Mouse (Mus musculus): ENCODE data around the gene Hoxd12. TPM values are rescaled to one million over a fixed set of nuclear protein-coding genes. Genes with fewer than 3 reads are reported as not detected.

Hoxd12 gene
- polyA plus RNA-seq, 1 experiment, result not detected

DNA sequence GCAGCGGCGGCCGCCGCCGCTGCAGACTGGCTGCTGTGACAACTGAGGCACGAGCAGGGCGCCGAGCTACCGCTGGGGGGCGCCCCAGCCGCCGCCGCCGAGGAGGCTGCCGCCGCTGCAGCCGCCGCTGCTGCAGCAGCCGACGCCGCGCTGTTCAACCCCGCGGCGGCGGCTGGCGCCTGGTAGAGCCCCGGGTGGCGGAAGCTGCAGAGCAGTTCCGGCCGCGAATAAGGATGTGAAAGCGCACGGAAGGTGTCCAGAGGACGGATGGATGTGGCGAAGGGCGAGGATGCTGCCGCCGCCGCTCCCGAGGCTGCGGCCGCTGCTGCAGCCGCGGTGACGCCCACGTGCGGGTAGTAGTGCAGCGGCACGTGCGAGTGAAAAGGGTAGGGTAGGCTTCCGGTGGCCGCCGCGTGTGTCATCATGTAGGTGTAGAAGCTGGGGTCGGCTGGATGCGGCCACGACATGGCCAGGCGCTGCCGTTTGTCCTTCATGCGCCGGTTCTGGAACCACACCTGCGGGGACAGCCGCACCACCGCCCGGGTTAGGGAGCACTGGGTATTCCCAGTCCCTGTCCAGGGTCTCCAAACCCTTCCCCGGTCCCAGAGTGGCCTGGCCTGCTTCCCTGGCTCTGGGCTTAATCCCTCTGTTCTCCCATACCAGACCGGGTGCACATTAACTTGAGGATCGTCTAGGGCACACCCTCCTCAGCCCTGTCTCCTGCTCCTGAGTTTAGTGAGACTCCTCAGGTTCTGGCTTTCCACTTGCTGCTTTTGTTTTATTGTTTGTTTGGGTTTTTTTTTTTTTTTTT, 18.8 kb upstream of the Hoxd12 start:
- TF ChIP-seq CTCF (IDR thresholded peaks at IDR 0.05; ENCODE audit: insufficient read depth, low read length) (no peak), POLR2A (IDR thresholded peaks at IDR 0.05; ENCODE audit: borderline replicate concordance, extremely low read depth, low read depth, low read length) (no peak)
- no peak overlapping the region for H3K4me3 ChIP-seq (replicated peaks; ENCODE audit: extremely low read depth, low read depth, low read length)
- no peak for DNase-seq
- WGBS, result 2% methylated on average over 67 of the region's 69 CpGs
- no peaks in the 10 kb centered on the region; the same call in 1 of the 2 replicates for H3K4me1 ChIP-seq (ENCODE audit: control insufficient read depth, insufficient read depth, low read length)

DNA sequence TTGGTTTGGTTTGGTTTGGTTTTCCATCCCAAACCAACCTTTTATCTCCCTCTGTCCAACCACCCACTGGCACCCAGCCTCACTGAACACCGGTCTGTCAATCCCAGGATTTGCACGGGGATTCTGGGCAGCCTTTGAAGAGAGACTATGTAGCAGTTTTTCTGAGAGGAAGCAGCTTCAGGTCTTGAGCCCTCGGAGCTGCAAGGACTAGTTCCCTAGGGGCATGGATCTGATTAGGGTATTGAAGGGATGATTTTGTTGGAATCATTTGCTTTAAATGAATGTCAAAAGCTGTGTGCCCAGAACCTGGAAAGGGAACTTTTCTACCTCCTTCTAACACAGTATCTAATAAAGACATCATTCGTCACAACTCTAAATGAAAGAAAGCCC, 18.2 kb upstream of the Hoxd12 start:
- Histone ChIP-seq H3K4me1 (ENCODE audit: control insufficient read depth, insufficient read depth, low read length) (no peaks in the 10 kb centered on the region; the same call in 1 of the 2 replicates), H3K4me3 (replicated peaks; ENCODE audit: extremely low read depth, low read depth, low read length) (no peak overlapping the region)
- DNase-seq, result no peak
- TF ChIP-seq CTCF (IDR thresholded peaks at IDR 0.05; ENCODE audit: insufficient read depth, low read length), result no peak
- TF ChIP-seq POLR2A (IDR thresholded peaks at IDR 0.05; ENCODE audit: borderline replicate concordance, extremely low read depth, low read depth, low read length), result no peak
- WGBS, result 12% methylated on average over 4 of the region's 4 CpGs

- 4% methylated on average over 62 of the region's 62 CpGs for WGBS
- no peaks in the 10 kb centered on the region; the same call in 1 of the 2 replicates for H3K4me1 ChIP-seq (ENCODE audit: control insufficient read depth, insufficient read depth, low read length)
- no peak overlapping the region for H3K4me3 ChIP-seq (replicated peaks; ENCODE audit: extremely low read depth, low read depth, low read length)
- no peak for TF ChIP-seq CTCF (IDR thresholded peaks at IDR 0.05; ENCODE audit: insufficient read depth, low read length)
- TF ChIP-seq POLR2A (IDR thresholded peaks at IDR 0.05; ENCODE audit: borderline replicate concordance, extremely low read depth, low read depth, low read length), result no peak
- no peak for DNase-seq
Observed at GRCm38 (mm10) chr2:74657251-74658023, 17.4 kb upstream of the Hoxd12 start.

DNA sequence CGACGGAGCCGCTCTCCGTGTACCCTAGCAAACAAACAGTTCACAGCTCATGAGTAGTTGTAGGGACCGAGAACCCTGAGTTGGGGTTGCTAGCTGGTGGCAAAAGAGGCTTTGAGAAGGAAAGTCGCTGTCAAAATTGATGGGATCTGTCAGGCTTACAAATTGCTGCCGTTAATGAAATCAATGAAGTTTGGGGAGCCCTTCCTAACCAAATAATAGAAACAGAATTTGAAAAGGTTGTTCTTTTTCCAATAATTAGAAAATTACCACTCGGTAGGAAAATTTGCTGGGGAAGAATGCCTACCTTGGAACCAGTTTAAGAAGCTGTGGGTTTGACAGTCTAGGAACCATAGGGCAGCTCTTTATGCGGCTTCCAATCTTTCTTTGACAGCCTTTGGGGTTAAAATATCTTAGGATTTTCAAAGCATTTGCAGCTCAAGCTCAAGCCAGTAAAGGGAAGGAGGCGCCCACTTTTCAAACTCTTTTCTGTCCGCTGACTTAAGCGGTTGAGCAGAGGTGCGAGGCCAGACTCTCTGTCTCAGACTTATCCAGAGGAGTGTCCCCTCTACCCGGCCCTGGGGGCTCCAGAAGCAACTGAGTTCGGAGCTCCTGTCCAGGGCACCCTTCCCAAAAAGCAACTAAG, 16.7 kb upstream of the Hoxd12 start:
- no peak for DNase-seq
- 5% methylated on average over 15 of the region's 15 CpGs for WGBS
- Histone ChIP-seq H3K4me1 (ENCODE audit: control insufficient read depth, insufficient read depth, low read length) (no peaks in the 10 kb centered on the region; the same call in 1 of the 2 replicates), H3K4me3 (replicated peaks; ENCODE audit: extremely low read depth, low read depth, low read length) (no peak overlapping the region)
- TF ChIP-seq CTCF (IDR thresholded peaks at IDR 0.05; ENCODE audit: insufficient read depth, low read length) (no peak), POLR2A (IDR thresholded peaks at IDR 0.05; ENCODE audit: borderline replicate concordance, extremely low read depth, low read depth, low read length) (no peak)

- no peak for DNase-seq
- H3K4me1 ChIP-seq (ENCODE audit: control insufficient read depth, insufficient read depth, low read length), result no peaks in the 10 kb centered on the region; the same call in 1 of the 2 replicates
- TF ChIP-seq POLR2A (IDR thresholded peaks at IDR 0.05; ENCODE audit: borderline replicate concordance, extremely low read depth, low read depth, low read length), result no peak
- TF ChIP-seq CTCF (IDR thresholded peaks at IDR 0.05; ENCODE audit: insufficient read depth, low read length), result no peak
- no peak overlapping the region for H3K4me3 ChIP-seq (replicated peaks; ENCODE audit: extremely low read depth, low read depth, low read length)
- 6% methylated on average over 47 of the region's 47 CpGs for WGBS
Observed at GRCm38 (mm10) chr2:74658667-74659371, 16.0 kb upstream of the Hoxd12 start.

DNA sequence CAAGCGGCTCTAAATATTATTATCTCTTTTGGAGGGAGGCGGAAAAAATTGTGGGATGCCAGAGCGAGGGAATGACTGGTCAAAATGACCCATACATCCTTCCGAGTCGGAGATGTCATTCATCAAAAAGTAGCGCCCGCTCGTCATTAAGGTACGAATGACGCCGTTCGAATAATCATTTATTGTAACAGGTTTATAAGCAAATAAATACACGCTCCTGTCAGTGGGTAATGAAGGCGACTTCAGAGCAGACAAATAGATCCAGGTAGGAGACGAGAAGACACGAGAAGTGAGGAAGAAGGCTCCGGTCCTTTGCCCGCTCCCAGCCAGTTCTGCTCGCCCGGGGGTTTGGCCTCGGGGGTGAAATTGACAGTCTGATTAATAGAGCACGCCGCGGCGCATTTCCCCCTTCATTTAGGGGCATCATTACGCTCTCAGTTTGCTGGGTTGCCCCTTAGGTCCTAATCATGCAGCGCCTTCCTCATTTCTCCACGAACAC, 15.3 kb upstream of the Hoxd12 start, which contains the start of gene Evx2:
Evx2 (minus strand) TSS at position 51 of the 499 bp plus-strand sequence.
- Histone ChIP-seq H3K4me3 (replicated peaks; ENCODE audit: extremely low read depth, low read depth, low read length) (no peak within 1 kb of the TSS), H3K4me1 (ENCODE audit: control insufficient read depth, insufficient read depth, low read length) (no peaks in the 10 kb centered on the region; the same call in 1 of the 2 replicates)
- WGBS, result 6% methylated on average over 28 of the region's 28 CpGs
- no peak for DNase-seq
- TF ChIP-seq CTCF (IDR thresholded peaks at IDR 0.05; ENCODE audit: insufficient read depth, low read length), result no peak
- TF ChIP-seq POLR2A (IDR thresholded peaks at IDR 0.05; ENCODE audit: borderline replicate concordance, extremely low read depth, low read depth, low read length), result no peak

GRCm38 (mm10) chr2:74660421-74661375, 14.1 kb upstream of the Hoxd12 start:
- no peak for DNase-seq
- TF ChIP-seq CTCF (IDR thresholded peaks at IDR 0.05; ENCODE audit: insufficient read depth, low read length) (no peak), POLR2A (IDR thresholded peaks at IDR 0.05; ENCODE audit: borderline replicate concordance, extremely low read depth, low read depth, low read length) (no peak)
- Histone ChIP-seq H3K4me3 (replicated peaks; ENCODE audit: extremely low read depth, low read depth, low read length) (no peak overlapping the region), H3K4me1 (ENCODE audit: control insufficient read depth, insufficient read depth, low read length) (no peaks in the 10 kb centered on the region; the same call in 1 of the 2 replicates)
- WGBS, result 6% methylated on average over 30 of the region's 30 CpGs

- DNase-seq, result no peak
- TF ChIP-seq POLR2A (IDR thresholded peaks at IDR 0.05; ENCODE audit: borderline replicate concordance, extremely low read depth, low read depth, low read length) (no peak), CTCF (IDR thresholded peaks at IDR 0.05; ENCODE audit: insufficient read depth, low read length) (peak; percentile 26; the same call in 1 of the 2 replicates)
- Histone ChIP-seq H3K4me3 (replicated peaks; ENCODE audit: extremely low read depth, low read depth, low read length) (no peak overlapping the region), H3K4me1 (ENCODE audit: control insufficient read depth, insufficient read depth, low read length) (no peaks in the 10 kb centered on the region)
- 2% methylated on average over 14 of the region's 14 CpGs for WGBS
Observed at GRCm38 (mm10) chr2:74661685-74662084, 13.1 kb upstream of the Hoxd12 start.
